In genomic region chr10:57046021-57046420, GRCm38 (mm10) we compare ENCODE assay signal across 19 mouse cellular contexts.
"Had no signal": no experiment of that assay in that cellular context is flagged by ENCODE, and none has a peak within 500 bp of the region (broad histone marks: within the 10 kb centered on the region; RNA-seq: fewer than 3 reads in every experiment).

No protein-coding gene starts in this region.

- H3K27ac ChIP-seq: kidney, embryonic 15.5 days; limb, embryonic 15.5 days; liver, embryonic 14.5 days; macrophage; midbrain, embryonic 12.5 days; midbrain, embryonic 15.5 days; neural tube, embryonic 12.5 days; neural tube, embryonic 15.5 days; stomach, embryonic 15.5 days had no signal

- H3K4me3 ChIP-seq: kidney, embryonic 15.5 days; limb, embryonic 15.5 days; midbrain, embryonic 12.5 days; midbrain, embryonic 15.5 days; neural tube, embryonic 12.5 days; neural tube, embryonic 15.5 days; stomach, embryonic 15.5 days had no signal

- ATAC-seq: liver, postnatal 0 days; lung, postnatal 0 days; midbrain, embryonic 15.5 days had no signal

- H3K4me2 ChIP-seq: kidney, embryonic 15.5 days; limb, embryonic 15.5 days; liver, embryonic 11.5 days; lung, embryonic 14.5 days; midbrain, embryonic 12.5 days; midbrain, embryonic 15.5 days; neural tube, embryonic 12.5 days; neural tube, embryonic 15.5 days; stomach, embryonic 15.5 days had no signal

- H3K9ac ChIP-seq: kidney, embryonic 15.5 days; limb, embryonic 15.5 days; liver, embryonic 14.5 days; liver, postnatal 0 days; lung, embryonic 14.5 days; midbrain, embryonic 12.5 days; midbrain, embryonic 15.5 days; neural tube, embryonic 12.5 days; neural tube, embryonic 15.5 days; stomach, embryonic 15.5 days had no signal

- H3K9me3 ChIP-seq: kidney, embryonic 15.5 days; limb, embryonic 15.5 days; midbrain, embryonic 12.5 days; midbrain, embryonic 15.5 days; neural tube, embryonic 12.5 days; neural tube, embryonic 15.5 days; stomach, embryonic 15.5 days had no signal

- H3K36me3 ChIP-seq: kidney, embryonic 15.5 days; limb, embryonic 15.5 days; midbrain, embryonic 12.5 days; midbrain, embryonic 15.5 days; neural tube, embryonic 12.5 days; neural tube, embryonic 15.5 days; stomach, embryonic 15.5 days had no signal

- H3K27me3 ChIP-seq: kidney, embryonic 15.5 days; limb, embryonic 15.5 days; midbrain, embryonic 12.5 days; midbrain, embryonic 15.5 days; neural tube, embryonic 12.5 days; neural tube, embryonic 15.5 days; stomach, embryonic 15.5 days had no signal

- H3K4me1 ChIP-seq: kidney, embryonic 15.5 days; midbrain, embryonic 12.5 days; midbrain, embryonic 15.5 days; neural tube, embryonic 12.5 days; neural tube, embryonic 15.5 days; stomach, embryonic 15.5 days had no signal

- DNase-seq: kidney, postnatal 10 days; kidney, postnatal 36 days; left cerebral cortex, postnatal 4 days; liver, postnatal 0 days; lung, embryonic 14.5 days; right cerebral cortex, postnatal 25 days; spleen, adult 18-20 months; thymus, postnatal 36 days had no signal
